Mouse (Mus musculus) midbrain, embryonic 12.5 days (tissue): ENCODE measurements around the gene Gc. TPM values are rescaled to one million over a fixed set of nuclear protein-coding genes. Genes with fewer than 3 reads are reported as not detected.

ENCODE experiments used
- ATAC-seq: fragments of 200-750 bp; cut with Nextera tagmentation; 2 replicates; pipeline ENCODE4 v1.8.0; 2017; ENCODE audit warnings: low read depth, moderate TSS enrichment, moderate library complexity; ENCODE audit not compliant: low FRiP score
- H3K27ac ChIP-seq: fragments of 300-500 bp; sonication (generic); replicated peaks from 2 replicates; pipeline ENCODE4 v1.5.1; 2016; ENCODE audit warnings: mild to moderate bottlenecking
- H3K27me3 ChIP-seq: fragments of 300-500 bp; sonication (generic); 2 replicates; pipeline ENCODE4 v1.6.1; 2016; ENCODE audit warnings: mild to moderate bottlenecking
- H3K36me3 ChIP-seq: fragments of 300-500 bp; sonication (generic); 2 replicates; pipeline ENCODE4 v1.6.1; 2016
- H3K4me1 ChIP-seq: fragments of 300-500 bp; sonication (generic); 2 replicates; pipeline ENCODE4 v1.6.1; 2016
- H3K4me2 ChIP-seq: fragments of 300-500 bp; sonication (generic); replicated peaks from 2 replicates; pipeline ENCODE4 v1.6.1; 2016; ENCODE audit warnings: mild to moderate bottlenecking, moderate library complexity
- H3K4me3 ChIP-seq: fragments of 300-500 bp; sonication (generic); 2 replicates; pipeline ENCODE4 v1.5.1; 2016; ENCODE audit warnings: mild to moderate bottlenecking
- H3K9ac ChIP-seq: fragments of 300-500 bp; sonication (generic); replicated peaks from 2 replicates; pipeline ENCODE4 v1.6.1; 2016; ENCODE audit warnings: mild to moderate bottlenecking, moderate library complexity
- H3K9me3 ChIP-seq: fragments of 300-500 bp; sonication (generic); 2 replicates; pipeline ENCODE4 v1.6.1; 2016; ENCODE audit warnings: mild to moderate bottlenecking
- WGBS: fragments of 180-500 bp; shearing (Covaris S2); methylation state at CpG from one replicate; pipeline ENCODE4 v1.1.7; 2016; 5-methylcytosine and 5-hydroxymethylcytosine counted together
- polyA plus RNA-seq: library from polyadenylated mRNA; unstranded; fragments of >200 nt; fragmentation: Nextera tagmentation; extraction: Ambion mirVana; gene quantifications from 2 replicates; pipeline ENCODE4 v1.2.1, GENCODE M21; 2016

The Gc gene
- 0.24 TPM in 1 of 2 replicates, not detected in the other for polyA plus RNA-seq

DNA sequence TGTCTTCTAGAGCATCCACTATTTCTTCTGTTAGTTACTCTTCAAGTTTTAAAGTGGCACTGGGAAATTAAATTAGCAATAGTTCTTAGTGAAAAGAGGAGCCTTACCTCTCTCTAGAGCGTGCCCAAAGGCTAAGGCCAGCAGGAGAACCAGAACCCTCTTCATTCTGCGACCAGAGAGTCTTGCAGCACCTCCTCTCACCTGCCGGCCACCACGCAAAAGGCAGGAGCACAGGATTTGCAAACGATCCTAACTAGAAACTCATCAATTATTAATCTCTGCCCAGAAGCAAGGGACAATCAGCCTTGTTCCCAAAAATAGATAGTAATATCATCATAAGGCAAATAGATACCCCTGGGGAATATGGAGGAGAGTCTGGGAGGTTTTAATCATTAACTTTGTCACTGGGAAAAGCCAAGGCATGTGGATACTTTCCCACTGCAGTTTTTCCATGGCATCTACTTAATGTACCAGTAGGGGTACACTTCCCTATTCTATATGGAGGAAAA lies at the start of gene Gc:
Gene Gc, minus strand, starts transcription at position 345 of the 509 bp plus-strand sequence.
- Histone ChIP-seq H3K4me3 (no peak within 1 kb of the TSS), H3K4me2 (no peak within 1 kb of the TSS), H3K27ac (no peak within 1 kb of the TSS), H3K36me3 (no peaks in the 10 kb centered on the region), H3K9me3 (no peaks in the 10 kb centered on the region), H3K9ac (no peak within 1 kb of the TSS), H3K4me1 (no peaks in the 10 kb centered on the region), H3K27me3 (no peaks in the 10 kb centered on the region)
- ATAC-seq, result no peak
- 75% methylated on average over 5 of the region's 5 CpGs for WGBS

GRCm38 (mm10) chr5:89500182-89500581 lies 42.5 kb upstream of the Gc start:
- no peak overlapping the region for H3K27ac ChIP-seq
- H3K9me3 ChIP-seq, result no peaks in the 10 kb centered on the region
- no peaks in the 10 kb centered on the region for H3K27me3 ChIP-seq
- no peaks in the 10 kb centered on the region for H3K4me1 ChIP-seq
- H3K4me2 ChIP-seq, result no peak overlapping the region
- H3K9ac ChIP-seq, result no peak overlapping the region
- ATAC-seq, result no peak; the same call in 1 of the 2 replicates
- no peak overlapping the region for H3K4me3 ChIP-seq
- 68% methylated on average over 6 of the region's 6 CpGs for WGBS
- no peaks in the 10 kb centered on the region for H3K36me3 ChIP-seq

DNA sequence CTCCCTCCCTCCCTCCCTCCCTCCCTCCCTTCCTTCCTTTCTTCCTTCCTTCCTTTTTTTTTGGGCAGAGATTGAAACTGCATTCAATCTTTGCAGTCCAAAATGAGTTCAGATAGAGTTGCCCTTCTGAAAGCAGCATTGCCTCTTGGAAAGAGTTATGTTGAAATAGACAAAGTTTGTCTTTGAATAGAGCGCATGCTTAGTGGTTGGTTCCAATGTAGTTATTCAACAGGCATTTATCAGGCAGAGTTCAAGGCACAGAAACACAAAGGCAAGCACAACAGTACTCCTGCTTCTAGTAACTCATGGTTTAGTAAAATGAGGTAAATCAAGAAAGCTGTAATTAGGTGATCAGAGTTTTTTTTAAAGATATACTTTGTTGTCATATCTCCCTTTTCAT lies 34.9 kb upstream of the Gc start:
- Histone ChIP-seq H3K9ac (no peak overlapping the region), H3K9me3 (no peaks in the 10 kb centered on the region), H3K4me3 (no peak overlapping the region), H3K27me3 (no peaks in the 10 kb centered on the region), H3K36me3 (no peaks in the 10 kb centered on the region), H3K4me1 (no peaks in the 10 kb centered on the region), H3K4me2 (no peak overlapping the region), H3K27ac (no peak overlapping the region)
- 81% methylated on average over 1 of the region's 1 CpGs for WGBS
- no peak for ATAC-seq

DNA sequence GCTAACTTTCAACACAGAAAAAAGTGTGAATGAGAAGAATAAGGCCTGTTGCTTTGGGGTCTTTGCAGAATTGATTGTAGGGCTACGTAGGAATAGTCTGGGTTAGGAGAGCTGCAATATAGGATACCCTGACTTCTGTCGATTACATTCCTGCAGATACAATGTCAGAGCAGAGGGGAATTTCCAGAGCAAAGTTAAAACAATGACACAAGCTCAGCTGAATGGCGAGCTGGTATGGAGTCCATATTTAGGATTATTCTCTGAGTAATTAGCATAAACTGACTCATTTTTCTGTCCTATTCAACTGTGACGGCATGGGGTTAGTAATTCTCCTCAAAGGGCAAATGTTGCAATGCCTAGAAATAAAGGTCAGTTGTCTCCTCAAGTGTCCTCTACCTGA lies 12.8 kb upstream of the Gc start:
- Histone ChIP-seq H3K27ac (no peak overlapping the region), H3K4me3 (no peak overlapping the region), H3K4me1 (no peaks in the 10 kb centered on the region), H3K9me3 (no peaks in the 10 kb centered on the region), H3K27me3 (no peaks in the 10 kb centered on the region), H3K9ac (no peak overlapping the region), H3K36me3 (no peaks in the 10 kb centered on the region), H3K4me2 (no peak overlapping the region)
- no peak for ATAC-seq
- WGBS, result 77% methylated on average over 4 of the region's 4 CpGs

DNA sequence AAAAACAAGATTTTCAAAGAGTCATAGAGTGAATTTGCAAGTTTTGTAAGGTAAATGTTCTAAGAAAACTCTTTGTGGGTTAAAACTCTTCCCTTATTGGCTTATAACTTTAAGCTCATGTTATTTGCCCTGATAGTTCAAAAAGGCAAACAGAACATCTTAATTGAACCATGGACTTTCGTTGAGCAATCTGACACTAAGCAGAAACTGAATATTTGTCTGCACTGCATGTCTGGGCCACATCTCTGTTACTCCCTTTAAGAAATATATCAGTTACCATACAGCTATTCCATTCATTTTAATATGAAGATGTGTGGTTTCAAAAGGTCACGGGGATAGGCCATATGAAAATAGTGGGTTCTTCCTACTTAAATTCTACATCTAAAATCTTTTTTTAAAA lies 10.2 kb upstream of the Gc start:
- 82% methylated on average over 2 of the region's 2 CpGs for WGBS
- no peak for ATAC-seq
- H3K27me3 ChIP-seq, result no peaks in the 10 kb centered on the region

GRCm38 (mm10) chr5:89467045-89467444 lies 9.3 kb upstream of the Gc start:
- no peaks in the 10 kb centered on the region for H3K36me3 ChIP-seq
- H3K27me3 ChIP-seq, result no peaks in the 10 kb centered on the region
- no peak overlapping the region for H3K4me2 ChIP-seq
- no peaks in the 10 kb centered on the region for H3K4me1 ChIP-seq
- H3K9me3 ChIP-seq, result no peaks in the 10 kb centered on the region
- no peak overlapping the region for H3K4me3 ChIP-seq
- 86% methylated on average over 1 of the region's 1 CpGs for WGBS
- H3K27ac ChIP-seq, result no peak overlapping the region
- no peak overlapping the region for H3K9ac ChIP-seq
- ATAC-seq, result no peak

More for the DNA sequence above, 10.2 kb upstream of the Gc start:
- Histone ChIP-seq H3K9me3 (no peaks in the 10 kb centered on the region), H3K36me3 (no peaks in the 10 kb centered on the region), H3K4me1 (no peaks in the 10 kb centered on the region), H3K9ac (no peak overlapping the region), H3K4me3 (no peak overlapping the region), H3K27ac (no peak overlapping the region), H3K4me2 (no peak overlapping the region)

- H3K36me3 ChIP-seq, result no peaks in the 10 kb centered on the region
- no peaks in the 10 kb centered on the region for H3K9me3 ChIP-seq
- no peak overlapping the region for H3K9ac ChIP-seq
- H3K27me3 ChIP-seq, result no peaks in the 10 kb centered on the region
- H3K27ac ChIP-seq, result no peak overlapping the region
- H3K4me3 ChIP-seq, result no peak overlapping the region
- no peak overlapping the region for H3K4me2 ChIP-seq
- no peak for ATAC-seq
- H3K4me1 ChIP-seq, result no peaks in the 10 kb centered on the region
Observed at GRCm38 (mm10) chr5:89466275-89466674, 8.6 kb upstream of the Gc start.

DNA sequence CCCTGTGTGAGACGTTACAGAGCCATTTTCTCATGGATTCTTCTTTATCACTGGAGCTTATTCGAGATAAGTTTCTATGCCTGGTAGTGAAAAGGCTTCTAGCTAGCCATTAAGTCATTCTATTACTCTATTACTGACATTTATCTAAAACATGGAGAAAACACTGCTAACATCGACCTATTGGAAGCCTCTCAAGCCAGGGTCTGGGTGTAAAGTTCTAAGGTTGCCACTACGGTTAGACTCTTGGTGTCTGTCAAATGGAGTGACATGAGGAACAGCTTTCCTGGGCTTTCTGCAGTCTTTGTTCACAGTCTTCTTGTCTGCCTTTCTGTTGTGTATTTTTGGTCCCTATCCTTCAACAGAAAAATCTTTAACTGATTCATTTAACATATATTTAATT lies 4.1 kb upstream of the Gc start:
- Histone ChIP-seq H3K4me1 (no peaks in the 10 kb centered on the region), H3K9ac (no peak overlapping the region), H3K9me3 (no peaks in the 10 kb centered on the region), H3K4me3 (no peak overlapping the region), H3K4me2 (no peak overlapping the region), H3K27me3 (no peaks in the 10 kb centered on the region), H3K27ac (no peak overlapping the region), H3K36me3 (no peaks in the 10 kb centered on the region)
- WGBS, result 79% methylated on average over 4 of the region's 4 CpGs
- no peak for ATAC-seq

GRCm38 (mm10) chr5:89459591-89459990 lies 1.9 kb upstream of the Gc start:
- no peak overlapping the region for H3K9ac ChIP-seq
- ATAC-seq, result no peak

DNA sequence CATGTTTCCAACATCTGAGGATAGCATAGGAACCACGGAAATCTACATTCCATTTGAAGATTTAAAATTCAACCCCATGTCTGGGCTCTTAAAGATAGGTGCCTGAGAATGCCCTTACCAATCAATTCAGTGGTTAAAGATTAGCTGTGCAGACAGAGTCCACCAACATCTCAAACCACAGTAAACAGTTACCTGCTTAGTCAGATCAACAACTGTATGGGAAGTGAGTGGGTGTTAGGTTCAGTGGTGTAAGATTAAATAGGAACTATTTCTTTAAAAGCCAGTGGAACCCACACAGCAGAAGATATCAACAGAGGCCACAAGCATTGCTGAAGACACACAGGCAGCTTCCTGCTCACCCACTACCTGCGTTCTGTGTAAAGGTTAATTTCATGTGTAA lies 1.3 kb upstream of the Gc start:
- 75% methylated on average over 2 of the region's 2 CpGs for WGBS
- H3K4me1 ChIP-seq, result no peaks in the 10 kb centered on the region
- H3K4me3 ChIP-seq, result no peak overlapping the region
- no peak overlapping the region for H3K27ac ChIP-seq
- no peak for ATAC-seq
- H3K36me3 ChIP-seq, result no peaks in the 10 kb centered on the region
- no peak overlapping the region for H3K9ac ChIP-seq
- no peaks in the 10 kb centered on the region for H3K27me3 ChIP-seq
- H3K9me3 ChIP-seq, result no peaks in the 10 kb centered on the region
- H3K4me2 ChIP-seq, result no peak overlapping the region

More at GRCm38 (mm10) chr5:89459591-89459990, 1.9 kb upstream of the Gc start:
- Histone ChIP-seq H3K27ac (no peak overlapping the region), H3K9me3 (no peaks in the 10 kb centered on the region), H3K4me2 (no peak overlapping the region), H3K4me3 (no peak overlapping the region), H3K27me3 (no peaks in the 10 kb centered on the region), H3K4me1 (no peaks in the 10 kb centered on the region), H3K36me3 (no peaks in the 10 kb centered on the region)

DNA sequence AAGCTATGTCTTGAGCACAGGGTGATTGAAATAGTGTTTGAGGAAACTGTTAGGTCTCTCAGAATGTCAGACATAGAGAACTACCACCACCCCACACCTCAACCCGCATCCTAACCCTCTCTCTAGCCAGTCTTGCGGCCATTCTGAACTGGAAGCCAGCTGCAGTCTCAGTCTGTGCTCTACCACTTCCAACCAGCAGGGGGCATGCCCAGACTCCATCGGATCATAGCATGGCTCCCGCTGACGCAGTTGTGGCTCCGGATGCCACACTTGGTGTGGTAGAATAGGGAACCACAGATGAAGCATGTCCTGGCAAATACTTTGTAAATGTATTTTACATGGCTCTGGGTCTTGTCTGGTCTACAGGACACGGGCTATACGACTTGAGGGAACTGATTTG lies 2.2 kb downstream of the Gc start:
- no peaks in the 10 kb centered on the region for H3K27me3 ChIP-seq
- no peaks in the 10 kb centered on the region for H3K9me3 ChIP-seq
- ATAC-seq, result peak; percentile 58; the same call in 1 of the 2 replicates
- WGBS, result 45% methylated on average over 8 of the region's 8 CpGs
- H3K4me2 ChIP-seq, result no peak overlapping the region
- no peak overlapping the region for H3K9ac ChIP-seq
- H3K36me3 ChIP-seq, result no peaks in the 10 kb centered on the region
- no peak overlapping the region for H3K4me3 ChIP-seq
- no peaks in the 10 kb centered on the region for H3K4me1 ChIP-seq
- H3K27ac ChIP-seq, result no peak overlapping the region

GRCm38 (mm10) chr5:89450798-89451197 lies 6.9 kb downstream of the Gc start:
- Histone ChIP-seq H3K4me2 (no peak overlapping the region), H3K36me3 (no peaks in the 10 kb centered on the region), H3K27ac (no peak overlapping the region), H3K9me3 (no peaks in the 10 kb centered on the region), H3K9ac (no peak overlapping the region), H3K4me3 (no peak overlapping the region), H3K27me3 (no peaks in the 10 kb centered on the region), H3K4me1 (no peaks in the 10 kb centered on the region)
- no peak for ATAC-seq

DNA sequence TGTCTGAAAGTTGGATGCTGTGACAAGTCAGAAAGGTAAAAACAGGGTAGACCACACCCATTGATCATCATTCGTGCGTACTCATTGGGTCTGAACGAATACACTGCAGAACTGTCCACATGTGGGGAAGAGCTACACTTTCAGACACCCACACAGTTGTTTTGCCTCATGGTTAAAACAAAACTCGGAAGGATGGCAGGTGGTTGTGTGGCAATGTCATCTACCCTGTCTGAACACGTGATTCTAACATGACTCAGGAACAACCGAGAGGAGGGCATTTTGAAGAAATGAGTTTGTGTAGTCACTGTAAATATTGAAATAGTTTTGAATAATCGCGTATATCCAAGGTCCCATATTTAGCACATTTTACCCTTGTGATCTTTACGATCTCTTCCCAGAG lies 8.4 kb downstream of the Gc start:
- Histone ChIP-seq H3K4me1 (no peaks in the 10 kb centered on the region), H3K27ac (no peak overlapping the region), H3K27me3 (no peaks in the 10 kb centered on the region), H3K4me2 (no peak overlapping the region), H3K36me3 (no peaks in the 10 kb centered on the region), H3K9me3 (no peaks in the 10 kb centered on the region), H3K4me3 (no peak overlapping the region), H3K9ac (no peak overlapping the region)
- ATAC-seq, result no peak
- 92% methylated on average over 9 of the region's 9 CpGs for WGBS
